Mouse (Mus musculus): ENCODE results near the gene Snrpd2.

Snrpd2 gene

DNA sequence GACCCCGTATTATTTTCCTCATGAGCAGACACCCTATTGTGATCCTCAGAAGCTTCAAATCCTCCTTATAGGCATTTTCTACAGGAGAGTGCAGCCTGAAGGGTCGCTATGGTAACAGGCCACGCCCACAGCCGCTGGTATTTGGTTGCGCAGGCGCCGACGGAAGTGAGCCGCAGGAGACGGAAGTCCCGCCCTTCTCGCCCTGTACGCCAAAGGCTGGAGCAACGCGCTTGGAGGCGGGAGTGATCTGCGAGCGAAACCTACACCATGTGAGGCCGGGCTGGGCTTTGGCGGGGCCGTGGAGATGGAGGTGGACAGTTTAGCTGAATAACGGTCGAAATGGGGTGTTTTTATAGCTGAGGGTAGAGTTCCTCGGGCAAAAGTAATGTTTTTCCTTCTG is at the start of gene Snrpd2:
TSS of gene Snrpd2 (plus strand) at position 97 of the 400 bp plus-strand sequence.
- peak; percentile 97 for DNase-seq (ENCODE audit: inconsistent ontology term)

- DNase-seq (ENCODE audit: inconsistent ontology term), result no peak
Measured at GRCm38 (mm10) chr7:19100290-19100689, 49.2 kb upstream of the Snrpd2 start.

DNA sequence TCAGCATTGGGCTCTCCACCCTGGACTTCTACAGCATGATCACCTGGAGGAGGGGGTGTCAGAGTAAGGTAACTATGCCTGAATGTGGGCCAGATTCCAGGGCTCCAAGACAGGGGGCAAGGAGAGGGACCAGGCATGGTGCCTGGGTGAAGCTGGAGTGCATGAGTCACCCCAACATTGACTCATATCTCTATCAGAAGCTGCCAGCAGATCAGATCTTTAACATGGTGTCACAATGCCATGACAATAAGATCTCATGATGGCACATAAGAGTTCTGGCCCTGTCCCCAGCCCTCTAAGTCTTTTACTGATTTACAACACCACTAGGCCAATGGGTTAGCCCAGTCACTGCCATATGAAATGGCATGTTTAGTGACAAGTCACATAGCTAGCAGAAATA is 45.8 kb upstream of the Snrpd2 start:
- no peak for DNase-seq (ENCODE audit: inconsistent ontology term)

DNA sequence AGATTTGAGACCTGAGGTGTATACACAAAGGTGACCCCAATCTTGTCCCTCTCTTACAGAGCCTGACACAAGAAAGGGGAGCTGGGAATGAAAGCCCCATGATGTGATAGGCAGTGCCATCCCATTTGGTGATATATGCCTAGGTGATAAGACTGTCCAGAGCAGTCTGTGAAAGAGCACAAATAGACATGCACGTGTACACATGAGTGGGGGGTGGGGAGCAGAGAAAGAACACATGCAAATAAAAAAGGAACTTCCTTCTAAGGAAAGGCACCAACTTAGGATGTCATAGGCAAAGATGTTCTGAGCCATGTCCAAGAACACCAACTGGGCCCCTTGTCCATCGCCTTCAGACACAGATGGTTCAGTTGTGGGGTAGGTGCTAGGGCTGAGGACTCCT is 45.0 kb upstream of the Snrpd2 start:
- DNase-seq (ENCODE audit: inconsistent ontology term), result no peak

- no peak for DNase-seq (ENCODE audit: inconsistent ontology term)
Measured at GRCm38 (mm10) chr7:19107436-19107835, 42.1 kb upstream of the Snrpd2 start.

GRCm38 (mm10) chr7:19109565-19109964 is 40.0 kb upstream of the Snrpd2 start:
- no peak for DNase-seq (ENCODE audit: inconsistent ontology term)

DNA sequence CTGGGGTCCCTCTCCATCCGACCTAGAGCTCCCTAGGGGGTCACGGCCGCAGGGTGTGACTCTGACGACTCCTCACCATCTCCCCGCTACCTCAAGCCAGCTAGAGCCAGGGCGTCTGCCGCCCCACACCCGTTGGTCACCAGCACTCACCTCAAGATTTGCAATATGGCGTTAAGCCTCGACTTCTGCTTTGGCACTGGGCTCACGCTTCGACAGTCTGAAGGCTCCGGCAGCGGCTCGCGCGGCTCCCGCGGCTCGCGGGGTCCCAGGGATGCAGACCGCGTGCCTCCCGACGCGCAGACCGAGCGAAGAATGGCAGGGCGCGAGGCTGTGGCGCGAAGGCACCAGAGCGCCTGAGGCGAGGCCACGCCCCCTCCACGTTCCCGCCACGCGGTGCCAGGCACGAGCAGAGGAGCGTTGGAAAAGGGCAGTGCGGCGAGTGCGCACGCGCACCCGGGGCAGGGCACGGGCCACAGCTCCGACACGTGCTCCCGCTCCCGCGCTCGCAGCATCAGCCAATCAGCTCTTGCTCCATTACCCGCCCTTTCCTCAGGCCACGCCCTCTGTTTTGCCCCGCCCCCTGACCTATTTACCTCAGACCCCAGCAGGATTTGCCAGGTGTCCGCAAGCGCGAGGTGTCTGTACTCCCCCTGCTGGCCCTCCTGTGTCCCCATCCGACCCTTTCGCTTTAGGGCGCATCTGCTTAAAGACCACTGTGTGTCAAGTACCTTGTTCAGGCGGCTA is 31.3 kb upstream of the Snrpd2 start, which contains the start of gene Gm4969:
TSS of gene Gm4969 (minus strand) at position 341 of the 744 bp plus-strand sequence.
- peak; percentile 69 for DNase-seq (ENCODE audit: inconsistent ontology term)

DNA sequence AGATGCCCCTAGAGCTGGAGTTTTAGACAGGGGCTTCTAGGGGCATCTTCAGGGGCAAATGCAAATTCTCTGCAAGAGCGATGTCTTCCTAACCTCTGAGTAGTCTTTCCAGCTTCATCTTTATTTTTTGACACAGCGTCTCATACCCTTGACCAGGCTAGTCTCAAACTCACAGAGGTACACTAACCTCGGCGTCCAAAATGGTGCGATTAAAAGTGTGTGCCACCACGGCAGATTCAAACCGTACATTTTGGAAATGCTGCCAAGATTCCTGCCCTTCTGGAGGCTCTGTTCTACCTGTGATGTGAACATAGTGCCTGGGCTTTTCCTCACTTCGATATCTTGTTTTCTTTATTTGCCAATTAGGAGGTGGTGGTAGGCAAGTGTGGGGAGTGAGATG is 30.4 kb upstream of the Snrpd2 start:
- DNase-seq (ENCODE audit: inconsistent ontology term), result no peak

DNA sequence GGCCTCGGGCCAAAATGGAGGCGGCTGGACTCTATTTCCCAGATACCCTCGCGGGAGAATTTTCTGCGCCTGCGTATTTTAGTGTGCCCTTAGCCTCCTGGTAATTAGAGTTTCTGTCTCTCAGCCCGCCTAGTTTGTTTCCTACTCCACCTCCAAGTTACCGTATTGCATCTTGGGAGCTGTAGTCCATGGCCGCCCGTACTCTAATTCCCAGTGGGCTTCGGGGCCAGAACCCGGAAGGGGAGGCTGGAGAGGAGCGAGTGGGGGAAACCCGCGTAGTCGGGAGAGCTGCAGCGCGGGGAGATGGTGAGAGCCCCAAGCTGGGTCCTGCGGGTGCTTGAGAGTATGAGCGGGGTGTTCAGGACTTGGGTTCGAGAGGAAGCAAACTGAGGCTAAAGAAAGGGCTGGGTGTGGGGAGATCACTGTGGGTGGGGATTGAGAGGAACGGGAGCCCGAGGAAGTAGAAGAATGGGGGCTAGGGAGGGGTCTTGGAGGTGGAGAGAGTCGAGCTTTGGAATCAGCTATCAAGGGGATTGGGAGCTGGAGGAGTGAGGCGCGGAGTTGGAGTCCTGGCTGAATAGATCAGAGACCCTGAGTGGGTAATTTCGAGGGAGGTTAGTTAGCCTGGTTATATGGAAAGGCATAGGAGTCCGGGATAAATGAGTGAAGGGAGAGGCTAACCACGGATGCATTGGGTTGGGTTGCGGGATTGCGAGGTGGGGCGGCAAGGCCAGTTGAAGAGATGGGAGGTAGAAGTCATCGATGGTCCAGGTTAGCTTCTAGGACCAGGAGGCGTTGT is 29.7 kb upstream of the Snrpd2 start, which contains the start of gene Fbxo46:
TSS of gene Fbxo46 (plus strand) at position 229 of the 799 bp plus-strand sequence.
- DNase-seq (ENCODE audit: inconsistent ontology term), result peak; percentile 97

- DNase-seq (ENCODE audit: inconsistent ontology term), result no peak
Measured at GRCm38 (mm10) chr7:19121686-19122085, 27.8 kb upstream of the Snrpd2 start.

DNA sequence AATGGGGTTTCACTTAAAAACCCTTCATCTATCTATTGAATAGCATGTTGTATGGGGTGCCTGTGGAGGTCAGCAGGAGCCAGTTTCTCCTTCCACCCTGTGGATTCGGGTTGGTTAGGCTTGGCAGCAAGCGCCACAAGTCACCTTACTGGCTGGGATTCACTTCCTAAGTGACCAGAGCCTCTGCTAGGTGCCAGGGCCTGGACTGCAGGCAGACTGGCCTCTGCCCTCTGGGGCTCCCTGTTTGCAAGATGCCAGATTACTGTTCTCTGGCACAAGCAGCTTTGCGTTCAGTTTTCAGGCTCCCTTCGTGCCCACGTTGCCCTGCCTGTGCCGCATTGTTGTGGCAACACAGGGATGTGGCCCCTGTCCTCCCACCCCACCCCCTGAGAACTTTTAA is 24.8 kb upstream of the Snrpd2 start:
- DNase-seq (ENCODE audit: inconsistent ontology term), result no peak

DNA sequence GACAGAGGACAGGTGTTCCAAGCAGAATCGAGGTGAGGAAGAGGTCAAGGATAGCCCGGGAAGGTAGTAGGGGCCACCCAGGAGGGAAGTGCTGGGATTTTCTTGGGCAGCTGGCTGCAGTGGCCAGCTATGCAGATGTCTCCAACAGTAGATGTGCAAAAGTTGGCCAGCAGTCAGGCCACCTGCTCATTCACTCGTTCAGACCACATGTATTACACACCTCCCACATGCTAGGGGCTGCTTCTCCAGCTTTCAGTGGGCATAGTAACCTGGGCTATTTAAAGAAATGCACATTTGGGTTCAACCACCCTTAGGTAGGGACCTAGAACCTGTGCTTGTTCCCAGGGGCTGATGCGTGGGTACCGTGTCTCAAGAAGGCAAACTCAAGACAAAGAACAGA is 21.8 kb upstream of the Snrpd2 start:
- no peak for DNase-seq (ENCODE audit: inconsistent ontology term)

- no peak for DNase-seq (ENCODE audit: inconsistent ontology term)
Measured at GRCm38 (mm10) chr7:19129396-19129795, 20.1 kb upstream of the Snrpd2 start.

- DNase-seq (ENCODE audit: inconsistent ontology term), result no peak
Measured at GRCm38 (mm10) chr7:19130657-19131056, 18.9 kb upstream of the Snrpd2 start.

DNA sequence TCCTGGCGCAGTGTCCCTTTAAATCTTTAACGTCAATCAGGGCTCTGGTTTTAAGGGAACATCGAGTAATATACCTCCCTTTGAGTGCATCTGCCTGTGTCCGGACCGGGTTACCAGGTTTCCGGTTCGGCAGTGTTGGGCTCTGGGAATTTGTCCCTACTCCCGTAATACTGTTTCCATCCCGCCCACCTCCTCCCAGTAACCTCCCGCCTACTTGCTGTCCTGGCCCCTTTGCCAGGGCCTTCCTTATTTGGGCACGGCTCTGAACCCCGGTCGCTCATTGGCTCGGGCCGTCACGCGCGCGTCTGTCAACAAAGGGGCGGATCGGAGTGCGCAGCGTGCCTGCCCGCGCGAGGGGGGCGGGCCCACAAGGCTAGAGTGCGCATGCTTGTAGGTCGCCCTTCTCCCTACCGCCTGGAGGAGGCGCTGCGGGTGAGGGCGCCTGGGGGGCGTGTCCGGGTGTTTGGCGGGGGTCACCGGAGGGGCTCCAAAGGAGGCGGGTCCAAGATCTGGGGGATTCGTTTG is 18.1 kb upstream of the Snrpd2 start:
- peak; percentile 99 for DNase-seq (ENCODE audit: inconsistent ontology term)

- DNase-seq (ENCODE audit: inconsistent ontology term), result no peak
Measured at GRCm38 (mm10) chr7:19136168-19136567, 13.4 kb upstream of the Snrpd2 start.

GRCm38 (mm10) chr7:19136673-19137334 is 12.7 kb upstream of the Snrpd2 start:
- DNase-seq (ENCODE audit: inconsistent ontology term), result no peak

DNA sequence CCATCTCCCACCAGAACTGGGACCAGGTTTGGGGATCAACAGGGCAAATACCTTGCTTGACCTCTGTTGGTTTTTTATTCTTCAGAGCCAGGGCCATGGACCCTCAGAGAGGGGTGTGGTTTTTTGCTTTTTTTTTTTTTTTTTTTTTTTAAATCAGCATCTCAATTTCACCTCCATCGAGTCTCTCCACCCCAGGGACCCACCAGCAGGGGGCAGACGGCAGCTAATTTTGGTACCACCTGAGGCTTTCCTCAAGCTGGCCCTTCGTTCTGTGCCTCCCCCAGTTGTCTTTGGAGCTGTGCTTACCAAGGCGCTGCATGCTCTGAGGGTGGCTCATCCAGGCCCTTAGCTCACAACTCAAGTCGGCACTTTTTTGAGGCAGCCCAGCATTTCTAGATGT is 12.1 kb upstream of the Snrpd2 start:
- peak; percentile 59 for DNase-seq (ENCODE audit: inconsistent ontology term)

- no peak for DNase-seq (ENCODE audit: inconsistent ontology term)
Measured at GRCm38 (mm10) chr7:19146793-19147192, 2.7 kb upstream of the Snrpd2 start.

DNA sequence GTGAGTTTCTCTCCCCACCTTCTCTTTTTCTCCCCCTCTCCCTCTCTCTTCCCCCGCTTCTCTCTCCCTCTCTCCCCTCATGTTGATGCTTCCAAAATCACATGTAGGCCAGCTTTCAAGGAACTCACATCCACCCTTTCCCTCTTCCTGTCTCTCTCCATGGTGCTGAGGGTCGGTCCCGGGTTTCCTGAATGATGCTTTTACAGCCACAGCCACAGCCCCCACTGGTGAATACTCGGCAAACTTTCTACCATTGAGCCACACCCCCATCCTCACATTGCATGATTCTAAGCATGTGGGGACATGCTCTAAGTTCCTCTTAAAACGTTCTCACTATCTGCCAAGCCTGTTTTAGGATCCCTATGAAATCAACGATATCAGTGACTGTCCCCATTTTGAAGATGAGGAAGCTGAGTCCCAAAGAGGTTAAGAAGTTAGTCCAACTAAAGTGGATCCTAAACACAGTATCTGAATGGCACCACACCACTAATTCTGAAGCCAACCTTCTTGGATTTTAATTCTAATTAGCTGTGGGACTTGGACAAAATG is 2.0 kb upstream of the Snrpd2 start:
- DNase-seq (ENCODE audit: inconsistent ontology term), result peak; percentile 13

DNA sequence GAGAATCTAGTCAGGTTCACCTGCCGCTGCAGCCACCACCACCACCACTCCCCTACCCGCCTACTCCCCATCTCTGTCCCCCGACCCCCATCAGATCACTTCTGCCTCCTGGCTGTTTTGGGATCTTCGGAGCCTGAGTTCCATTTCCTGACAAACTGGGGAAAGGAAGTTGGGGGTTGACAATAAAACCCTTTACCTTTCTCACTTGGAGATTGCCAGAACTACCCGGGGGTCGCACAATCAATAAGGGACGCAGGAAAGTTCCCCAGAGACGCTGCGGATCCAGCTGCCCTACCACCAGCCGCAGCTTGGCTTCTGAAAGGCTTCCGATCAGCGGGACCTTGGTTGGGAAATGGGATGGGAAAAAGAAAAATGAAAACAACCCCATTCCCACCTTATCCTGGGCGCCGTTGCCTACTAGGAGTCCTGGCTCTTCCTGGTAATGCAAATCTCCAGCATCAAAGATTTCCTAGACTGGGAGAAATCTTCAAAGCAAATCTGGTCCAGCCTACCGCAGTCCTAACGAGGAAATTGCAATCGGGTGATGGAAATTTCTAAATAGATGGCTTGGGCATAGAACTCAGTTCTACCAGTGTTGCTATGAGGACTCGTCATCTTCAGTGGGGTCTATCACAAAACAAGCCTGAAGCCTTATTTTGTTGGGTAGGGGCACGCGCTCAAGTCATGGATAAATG is 1.2 kb upstream of the Snrpd2 start:
- no peak for DNase-seq (ENCODE audit: inconsistent ontology term)
